Mouse (Mus musculus): ENCODE results near the gene Rasgrf2. TPM values are rescaled to one million over a fixed set of nuclear protein-coding genes. Genes with fewer than 3 reads are reported as not detected.
A peak's percentile ranks its signal among the peaks of the same experiment; 100 is the strongest.

Gene Rasgrf2
- polyA plus RNA-seq, 1 experiment from 2014 or later: 0.14 TPM

- H3K36me3 ChIP-seq (ENCODE audit: control insufficient read depth, insufficient read depth, low read length): no peaks in the 10 kb centered on the region
- no peak overlapping the region for H3K9ac ChIP-seq (replicated peaks; ENCODE audit: low read depth, low read length)
- no peak overlapping the region for H3K4me3 ChIP-seq (ENCODE audit: low read depth, low read length)
- no peaks in the 10 kb centered on the region for H3K4me1 ChIP-seq (ENCODE audit: control insufficient read depth, insufficient read depth, low read length)
- no peak overlapping the region for H3K4me2 ChIP-seq (replicated peaks; ENCODE audit: low read depth, low read length)
- no peak overlapping the region for H3K27ac ChIP-seq (ENCODE audit: low read length)
- WGBS: 62% methylated on average over 4 of the region's 4 CpGs
- H3K9me3 ChIP-seq (ENCODE audit: control insufficient read depth, low read depth, low read length): no peaks in the 10 kb centered on the region
- no peaks in the 10 kb centered on the region for H3K27me3 ChIP-seq (ENCODE audit: control insufficient read depth, insufficient read depth, low read length)
- no peak for ATAC-seq (ENCODE audit: insufficient number of reproducible peaks, insufficient read depth, low FRiP score, low read depth)
Measured at GRCm38 (mm10) chr13:91928605-91929389, 202.7 kb downstream of the Rasgrf2 start.

- no peaks in the 10 kb centered on the region for H3K4me1 ChIP-seq (ENCODE audit: control insufficient read depth, insufficient read depth, low read length)
- no peak overlapping the region for H3K27ac ChIP-seq (ENCODE audit: low read length)
Measured at GRCm38 (mm10) chr13:91921010-91921409, 210.4 kb downstream of the Rasgrf2 start.

GRCm38 (mm10) chr13:91918764-91919163 is 212.7 kb downstream of the Rasgrf2 start:
- no peaks in the 10 kb centered on the region for H3K4me1 ChIP-seq (ENCODE audit: control insufficient read depth, insufficient read depth, low read length)
- WGBS: 86% methylated on average over 5 of the region's 5 CpGs
- ATAC-seq (ENCODE audit: insufficient number of reproducible peaks, insufficient read depth, low FRiP score, low read depth): no peak
- no peak overlapping the region for H3K9ac ChIP-seq (replicated peaks; ENCODE audit: low read depth, low read length)
- no peak overlapping the region for H3K27ac ChIP-seq (ENCODE audit: low read length)
- no peak overlapping the region for H3K4me2 ChIP-seq (replicated peaks; ENCODE audit: low read depth, low read length)
- no peaks in the 10 kb centered on the region for H3K9me3 ChIP-seq (ENCODE audit: control insufficient read depth, low read depth, low read length)
- H3K36me3 ChIP-seq (ENCODE audit: control insufficient read depth, insufficient read depth, low read length): no peaks in the 10 kb centered on the region
- no peak overlapping the region for H3K4me3 ChIP-seq (ENCODE audit: low read depth, low read length)
- H3K27me3 ChIP-seq (ENCODE audit: control insufficient read depth, insufficient read depth, low read length): no peaks in the 10 kb centered on the region

More at GRCm38 (mm10) chr13:91921010-91921409, 210.4 kb downstream of the Rasgrf2 start:
- no peaks in the 10 kb centered on the region for H3K9me3 ChIP-seq (ENCODE audit: control insufficient read depth, low read depth, low read length)
- 58% methylated on average over 3 of the region's 3 CpGs for WGBS
- ATAC-seq (ENCODE audit: insufficient number of reproducible peaks, insufficient read depth, low FRiP score, low read depth): no peak
- no peaks in the 10 kb centered on the region for H3K36me3 ChIP-seq (ENCODE audit: control insufficient read depth, insufficient read depth, low read length)
- no peak overlapping the region for H3K4me3 ChIP-seq (ENCODE audit: low read depth, low read length)
- no peak overlapping the region for H3K4me2 ChIP-seq (replicated peaks; ENCODE audit: low read depth, low read length)
- no peak overlapping the region for H3K9ac ChIP-seq (replicated peaks; ENCODE audit: low read depth, low read length)
- H3K27me3 ChIP-seq (ENCODE audit: control insufficient read depth, insufficient read depth, low read length): no peaks in the 10 kb centered on the region

GRCm38 (mm10) chr13:91917835-91918234 is 213.6 kb downstream of the Rasgrf2 start:
- H3K9me3 ChIP-seq (ENCODE audit: control insufficient read depth, low read depth, low read length): no peaks in the 10 kb centered on the region
- no peaks in the 10 kb centered on the region for H3K36me3 ChIP-seq (ENCODE audit: control insufficient read depth, insufficient read depth, low read length)
- no peak overlapping the region for H3K9ac ChIP-seq (replicated peaks; ENCODE audit: low read depth, low read length)
- no peak overlapping the region for H3K4me3 ChIP-seq (ENCODE audit: low read depth, low read length)
- no peak for ATAC-seq (ENCODE audit: insufficient number of reproducible peaks, insufficient read depth, low FRiP score, low read depth)
- H3K27me3 ChIP-seq (ENCODE audit: control insufficient read depth, insufficient read depth, low read length): no peaks in the 10 kb centered on the region
- H3K4me1 ChIP-seq (ENCODE audit: control insufficient read depth, insufficient read depth, low read length): no peaks in the 10 kb centered on the region
- H3K27ac ChIP-seq (ENCODE audit: low read length): no peak overlapping the region
- 95% methylated on average over 2 of the region's 2 CpGs for WGBS
- no peak overlapping the region for H3K4me2 ChIP-seq (replicated peaks; ENCODE audit: low read depth, low read length)

- no peaks in the 10 kb centered on the region for H3K27me3 ChIP-seq (ENCODE audit: control insufficient read depth, insufficient read depth, low read length)
Measured at GRCm38 (mm10) chr13:91916308-91916707, 215.1 kb downstream of the Rasgrf2 start.

GRCm38 (mm10) chr13:91915582-91916239 is 215.7 kb downstream of the Rasgrf2 start:
- ATAC-seq (ENCODE audit: insufficient number of reproducible peaks, insufficient read depth, low FRiP score, low read depth): peak; percentile 28; the same call in 1 of the 2 replicates
- Histone ChIP-seq H3K4me1 (ENCODE audit: control insufficient read depth, insufficient read depth, low read length) (no peaks in the 10 kb centered on the region), H3K36me3 (ENCODE audit: control insufficient read depth, insufficient read depth, low read length) (no peaks in the 10 kb centered on the region), H3K9me3 (ENCODE audit: control insufficient read depth, low read depth, low read length) (no peaks in the 10 kb centered on the region), H3K9ac (replicated peaks; ENCODE audit: low read depth, low read length) (no peak overlapping the region), H3K27ac (ENCODE audit: low read length) (no peak overlapping the region), H3K27me3 (ENCODE audit: control insufficient read depth, insufficient read depth, low read length) (no peaks in the 10 kb centered on the region), H3K4me3 (ENCODE audit: low read depth, low read length) (no peak overlapping the region), H3K4me2 (replicated peaks; ENCODE audit: low read depth, low read length) (no peak overlapping the region)
- 77% methylated on average over 6 of the region's 6 CpGs for WGBS

More at GRCm38 (mm10) chr13:91916308-91916707, 215.1 kb downstream of the Rasgrf2 start:
- no peaks in the 10 kb centered on the region for H3K9me3 ChIP-seq (ENCODE audit: control insufficient read depth, low read depth, low read length)
- H3K4me3 ChIP-seq (ENCODE audit: low read depth, low read length): no peak overlapping the region
- H3K36me3 ChIP-seq (ENCODE audit: control insufficient read depth, insufficient read depth, low read length): no peaks in the 10 kb centered on the region
- H3K4me2 ChIP-seq (replicated peaks; ENCODE audit: low read depth, low read length): no peak overlapping the region
- 90% methylated on average over 5 of the region's 5 CpGs for WGBS
- no peaks in the 10 kb centered on the region for H3K4me1 ChIP-seq (ENCODE audit: control insufficient read depth, insufficient read depth, low read length)
- H3K9ac ChIP-seq (replicated peaks; ENCODE audit: low read depth, low read length): no peak overlapping the region
- ATAC-seq (ENCODE audit: insufficient number of reproducible peaks, insufficient read depth, low FRiP score, low read depth): no peak
- H3K27ac ChIP-seq (ENCODE audit: low read length): no peak overlapping the region

GRCm38 (mm10) chr13:91915192-91915581 is 216.3 kb downstream of the Rasgrf2 start:
- ATAC-seq (ENCODE audit: insufficient number of reproducible peaks, insufficient read depth, low FRiP score, low read depth): no peak
- no peak overlapping the region for H3K9ac ChIP-seq (replicated peaks; ENCODE audit: low read depth, low read length)
- no peaks in the 10 kb centered on the region for H3K36me3 ChIP-seq (ENCODE audit: control insufficient read depth, insufficient read depth, low read length)
- H3K27me3 ChIP-seq (ENCODE audit: control insufficient read depth, insufficient read depth, low read length): no peaks in the 10 kb centered on the region
- no peaks in the 10 kb centered on the region for H3K4me1 ChIP-seq (ENCODE audit: control insufficient read depth, insufficient read depth, low read length)
- H3K9me3 ChIP-seq (ENCODE audit: control insufficient read depth, low read depth, low read length): no peaks in the 10 kb centered on the region
- H3K4me3 ChIP-seq (ENCODE audit: low read depth, low read length): no peak overlapping the region
- H3K27ac ChIP-seq (ENCODE audit: low read length): no peak overlapping the region
- no peak overlapping the region for H3K4me2 ChIP-seq (replicated peaks; ENCODE audit: low read depth, low read length)
- 73% methylated on average over 4 of the region's 4 CpGs for WGBS

GRCm38 (mm10) chr13:91911652-91912051 is 219.8 kb downstream of the Rasgrf2 start:
- ATAC-seq (ENCODE audit: insufficient number of reproducible peaks, insufficient read depth, low FRiP score, low read depth): no peak
- Histone ChIP-seq H3K27me3 (ENCODE audit: control insufficient read depth, insufficient read depth, low read length) (no peaks in the 10 kb centered on the region), H3K36me3 (ENCODE audit: control insufficient read depth, insufficient read depth, low read length) (no peaks in the 10 kb centered on the region), H3K9ac (replicated peaks; ENCODE audit: low read depth, low read length) (no peak overlapping the region), H3K9me3 (ENCODE audit: control insufficient read depth, low read depth, low read length) (no peaks in the 10 kb centered on the region), H3K4me3 (ENCODE audit: low read depth, low read length) (no peak overlapping the region), H3K27ac (ENCODE audit: low read length) (no peak overlapping the region), H3K4me1 (ENCODE audit: control insufficient read depth, insufficient read depth, low read length) (no peaks in the 10 kb centered on the region), H3K4me2 (replicated peaks; ENCODE audit: low read depth, low read length) (no peak overlapping the region)

Measured in stomach, embryonic 14.5 days (tissue).